Mouse (Mus musculus) heart, embryonic 11.5 days (tissue): ENCODE results near the gene Ctsa. TPM values are rescaled to one million over a fixed set of nuclear protein-coding genes. Genes with fewer than 3 reads are reported as not detected.

Source experiments
- ATAC-seq: fragments of 200-750 bp; cut with Nextera tagmentation; replicated peaks from 2 replicates; pipeline ENCODE4 v1.8.0; 2017; ENCODE audit warnings: moderate library complexity; ENCODE audit not compliant: insufficient number of reproducible peaks, low FRiP score, low TSS enrichment
- H3K27ac ChIP-seq: fragments of 300-500 bp; sonication (generic); 2 replicates; pipeline ENCODE4 v1.5.1; 2014; ENCODE audit warnings: mild to moderate bottlenecking, low read depth, low read length
- H3K27me3 ChIP-seq: fragments of 300-500 bp; sonication (generic); 2 replicates; pipeline ENCODE4 v1.6.1; 2014; ENCODE audit warnings: mild to moderate bottlenecking, low read length, mixed read lengths; ENCODE audit not compliant: control insufficient read depth, insufficient read depth
- H3K36me3 ChIP-seq: fragments of 300-500 bp; sonication (generic); 2 replicates; pipeline ENCODE4 v1.6.1; 2014; ENCODE audit warnings: mild to moderate bottlenecking, low read length, moderate library complexity, mixed read lengths; ENCODE audit not compliant: control insufficient read depth, insufficient read depth
- H3K4me1 ChIP-seq: fragments of 300-500 bp; sonication (generic); 2 replicates; pipeline ENCODE4 v1.6.1; 2014; ENCODE audit warnings: low read length; ENCODE audit not compliant: control insufficient read depth, insufficient read depth
- H3K4me2 ChIP-seq: fragments of 300-500 bp; sonication (generic); 2 replicates; pipeline ENCODE4 v1.6.1; 2014; ENCODE audit warnings: mild to moderate bottlenecking, moderate library complexity
- H3K4me3 ChIP-seq: fragments of 300-500 bp; sonication (generic); 2 replicates; pipeline ENCODE4 v1.5.1; 2014; ENCODE audit warnings: low read depth, low read length
- H3K9ac ChIP-seq: fragments of 300-500 bp; sonication (generic); 2 replicates; pipeline ENCODE4 v1.6.1; 2014; ENCODE audit warnings: mild to moderate bottlenecking, low read depth, low read length, moderate library complexity
- H3K9me3 ChIP-seq: fragments of 300-500 bp; sonication (generic); replicated peaks from 2 replicates; pipeline ENCODE4 v1.6.1; 2016; ENCODE audit warnings: low read length; ENCODE audit not compliant: control insufficient read depth
- WGBS: fragments of 180-500 bp; shearing (Covaris S2); extraction: QIAGEN DNeasy Blood & Tissue Kit; methylation state at CpG from one replicate; pipeline ENCODE4 v1.1.7; 2014; ENCODE audit not compliant: insufficient replicate concordance; 5-methylcytosine and 5-hydroxymethylcytosine counted together
- polyA plus RNA-seq: library from polyadenylated mRNA; unstranded; fragments of >200 nt; fragmentation: Nextera tagmentation; extraction: Ambion mirVana; gene quantifications from 2 replicates; pipeline ENCODE4 v1.2.1, GENCODE M21; 2014

Gene Ctsa
- polyA plus RNA-seq, 1 experiment from 2014 or later: 143 TPM

- no peak overlapping the region for H3K4me2 ChIP-seq
- no peaks in the 10 kb centered on the region for H3K9me3 ChIP-seq
- no peak overlapping the region for H3K4me3 ChIP-seq
- ATAC-seq: no peak
- H3K27me3 ChIP-seq: no peaks in the 10 kb centered on the region
- 65% methylated on average over 7 of the region's 7 CpGs for WGBS
- H3K36me3 ChIP-seq: peaks cover 42% of the 10 kb centered on the region
- H3K27ac ChIP-seq: no peak overlapping the region
- H3K4me1 ChIP-seq: no peaks in the 10 kb centered on the region
- no peak overlapping the region for H3K9ac ChIP-seq
These were observed 53.1 kb downstream of the Ctsa start for GRCm38 (mm10) chr2:164885788-164886187.

DNA sequence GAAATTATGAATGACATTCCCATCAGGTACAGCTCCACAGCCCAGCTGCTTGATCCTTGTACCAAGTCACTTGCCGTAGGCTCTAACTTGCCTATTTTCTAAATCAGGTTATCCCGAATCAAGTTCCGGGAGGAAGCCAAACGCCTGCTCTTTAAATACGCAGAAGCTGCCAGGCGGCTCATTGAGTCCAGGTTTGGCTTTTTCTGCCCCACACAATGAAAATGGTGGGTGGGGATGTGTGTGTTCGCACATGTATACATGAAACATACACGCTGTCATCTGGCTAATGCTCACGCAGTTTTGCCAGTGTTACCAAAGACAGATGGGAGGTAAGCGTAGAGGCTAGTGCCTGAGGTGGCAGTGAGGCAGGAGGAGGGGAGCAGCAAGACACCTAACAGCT, 53.9 kb downstream of the Ctsa start:
- H3K9ac ChIP-seq: no peak overlapping the region
- no peaks in the 10 kb centered on the region for H3K4me1 ChIP-seq
- no peaks in the 10 kb centered on the region for H3K9me3 ChIP-seq
- no peak overlapping the region for H3K4me3 ChIP-seq
- peaks cover 50% of the 10 kb centered on the region for H3K36me3 ChIP-seq
- H3K4me2 ChIP-seq: no peak overlapping the region
- 95% methylated on average over 10 of the region's 10 CpGs for WGBS
- no peak for ATAC-seq
- H3K27me3 ChIP-seq: no peaks in the 10 kb centered on the region
- H3K27ac ChIP-seq: no peak overlapping the region

- Histone ChIP-seq H3K36me3 (peaks cover 65% of the 10 kb centered on the region), H3K27ac (no peak overlapping the region), H3K4me3 (no peak overlapping the region), H3K9ac (0 out of 2 replicates have a peak overlapping the region, but pooled peaks have one; percentile 5), H3K27me3 (no peaks in the 10 kb centered on the region), H3K4me2 (no peak overlapping the region), H3K9me3 (no peaks in the 10 kb centered on the region), H3K4me1 (no peaks in the 10 kb centered on the region)
- no peak for ATAC-seq
- 79% methylated on average over 12 of the region's 12 CpGs for WGBS
These were observed 56.3 kb downstream of the Ctsa start for GRCm38 (mm10) chr2:164888996-164889395.

GRCm38 (mm10) chr2:164889960-164890359, 57.3 kb downstream of the Ctsa start:
- Histone ChIP-seq H3K4me1 (no peaks in the 10 kb centered on the region), H3K27me3 (no peaks in the 10 kb centered on the region), H3K9ac (no peak overlapping the region), H3K9me3 (no peaks in the 10 kb centered on the region), H3K4me3 (no peak overlapping the region), H3K4me2 (no peak overlapping the region), H3K36me3 (peaks cover 70% of the 10 kb centered on the region), H3K27ac (no peak overlapping the region)
- 90% methylated on average over 2 of the region's 2 CpGs for WGBS
- ATAC-seq: no peak

Other genes with a start within 250 kb of the Ctsa start
- gene Wfdc6a, start 247.4 kb upstream of the Ctsa start, polyA plus RNA-seq: not detected in 2 replicates
- gene Eppin, start 239.3 kb upstream of the Ctsa start, polyA plus RNA-seq: not detected in 2 replicates
- gene Wfdc6b, start 219.4 kb upstream of the Ctsa start, polyA plus RNA-seq: not detected in 2 replicates
- gene Wfdc8, start 219.2 kb upstream of the Ctsa start, polyA plus RNA-seq: not detected in 2 replicates
- gene Wfdc16, start 194.1 kb upstream of the Ctsa start, polyA plus RNA-seq: not detected in 2 replicates
- 0.53 TPM in 1 of 2 replicates, not detected in the other for gene Wfdc10, start 176.8 kb upstream of the Ctsa start, polyA plus RNA-seq
- gene Wfdc9, start 176.3 kb upstream of the Ctsa start, polyA plus RNA-seq: not detected in 2 replicates
- gene Wfdc11, start 158.8 kb upstream of the Ctsa start, polyA plus RNA-seq: not detected in 2 replicates
- not detected in 2 replicates for gene Wfdc13, start 147.8 kb upstream of the Ctsa start, polyA plus RNA-seq
- gene Spint4, start 134.4 kb upstream of the Ctsa start, polyA plus RNA-seq: not detected in 2 replicates
- gene Spint5, start 117.6 kb upstream of the Ctsa start, polyA plus RNA-seq: not detected in 2 replicates
- gene Wfdc3, start 86.9 kb upstream of the Ctsa start, polyA plus RNA-seq: 0.19 TPM in 1 of 2 replicates, not detected in the other
- 52.6 and 57.3 TPM in 2 replicates for gene Dnttip1, start 86.9 kb upstream of the Ctsa start, polyA plus RNA-seq
- gene Ube2c, start 63.0 kb upstream of the Ctsa start, polyA plus RNA-seq: 449 and 506 TPM in 2 replicates
- 0.48 and 1.4 TPM in 2 replicates for gene Tnnc2, start 52.9 kb upstream of the Ctsa start, polyA plus RNA-seq
- gene Snx21, start 47.0 kb upstream of the Ctsa start, polyA plus RNA-seq: 25.1 and 27.2 TPM in 2 replicates
- 15.1 and 16.8 TPM in 2 replicates for gene Acot8, start 28.0 kb upstream of the Ctsa start, polyA plus RNA-seq
- 7.2 and 7.4 TPM in 2 replicates for gene Zswim3, start 27.8 kb upstream of the Ctsa start, polyA plus RNA-seq
- gene Zswim1, start 10.2 kb upstream of the Ctsa start, polyA plus RNA-seq: 11.4 and 11.7 TPM in 2 replicates
- 0.30 TPM in 1 of 2 replicates, not detected in the other for gene Spata25, start 4.3 kb upstream of the Ctsa start, polyA plus RNA-seq
- 41.9 and 43.2 TPM in 2 replicates for gene Neurl2, start 583 bp downstream of the Ctsa start, polyA plus RNA-seq
- gene Pltp, start 24.8 kb downstream of the Ctsa start, polyA plus RNA-seq: 10.4 and 10.8 TPM in 2 replicates
- 50.1 and 54.8 TPM in 2 replicates for gene Pcif1, start 46.4 kb downstream of the Ctsa start, polyA plus RNA-seq
- gene Zfp335, start 78.9 kb downstream of the Ctsa start, polyA plus RNA-seq: 8.8 and 8.9 TPM in 2 replicates
- gene Mmp9, start 107.9 kb downstream of the Ctsa start, polyA plus RNA-seq: 0.16 and 0.46 TPM in 2 replicates
- gene Slc12a5, start 127.9 kb downstream of the Ctsa start, polyA plus RNA-seq: 1.0 and 1.6 TPM in 2 replicates
- gene Ncoa5, start 202.0 kb downstream of the Ctsa start, polyA plus RNA-seq: 36.0 and 39.8 TPM in 2 replicates
- gene Cd40, start 222.8 kb downstream of the Ctsa start, polyA plus RNA-seq: 9.6 and 9.7 TPM in 2 replicates